Mouse (Mus musculus) megakaryocyte, embryonic 14.5 days (primary cell): ENCODE data around the gene Gm3435.
"Not testable (repeated sequence)": the region's sequence is repeated elsewhere in the genome, so short reads cannot be mapped to it uniquely, and the experiment has no call there.

Experiments
- FLI1 ChIP-seq: IDR thresholded peaks from 2 replicates; pipeline ENCODE4 v1.6.1; 2012; ENCODE audit warnings: low read length, inconsistent platforms, mixed read lengths
- GATA1 ChIP-seq: IDR thresholded peaks from 3 replicates; pipeline ENCODE4 v1.6.1; 2012; ENCODE audit warnings: mixed read lengths, low read length, inconsistent platforms, borderline replicate concordance

DNA sequence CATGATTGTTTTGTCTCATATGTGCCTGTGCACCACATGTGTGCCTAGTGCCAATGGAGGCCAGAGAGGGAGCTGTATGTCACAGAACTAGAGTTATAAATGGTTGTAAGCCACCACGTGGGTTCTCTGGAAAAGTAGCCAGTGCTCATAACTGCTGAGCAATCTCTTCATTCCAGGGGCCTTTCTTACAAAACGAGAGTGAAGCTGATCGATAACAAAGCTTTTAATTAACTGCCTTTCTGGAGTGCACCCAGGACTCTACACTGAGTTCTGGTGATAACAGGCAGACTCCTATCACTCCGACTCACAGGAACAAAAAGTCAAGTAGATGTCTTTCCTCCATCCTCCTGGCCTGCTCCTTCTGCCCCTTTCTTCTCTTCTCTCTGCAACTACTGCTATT, 21.4 kb downstream of the Gm3435 start:
- TF ChIP-seq GATA1, FLI1: not testable (repeated sequence)
